Mouse (Mus musculus) right cerebral cortex, postnatal 4 days (tissue): ENCODE data around the gene Nlgn2.

ENCODE experiments used
- DNase-seq: peaks from one replicate; pipeline ENCODE4 v3.0.0-alpha.2; 2022

Nlgn2 gene

DNA sequence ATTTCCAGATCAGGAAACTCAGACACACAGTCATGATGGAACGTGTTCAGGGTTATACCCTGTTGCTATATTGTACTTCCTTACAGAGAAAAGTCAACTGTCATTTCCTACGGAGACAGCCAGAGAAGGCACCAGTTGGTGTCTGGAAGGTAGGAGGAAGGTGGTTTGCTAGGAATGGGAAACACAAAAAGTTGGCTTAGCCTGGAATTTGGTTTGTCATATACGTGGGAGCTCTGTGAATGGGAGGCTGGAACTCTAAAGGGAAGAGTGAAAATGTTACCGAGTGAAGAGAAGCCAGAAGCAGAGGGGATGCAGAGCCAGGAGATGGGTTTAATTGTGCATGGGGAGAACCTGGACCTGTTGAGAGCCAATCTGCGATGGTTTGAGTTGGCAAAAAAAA lies 46.2 kb downstream of the Nlgn2 start:
- no peak for DNase-seq

- DNase-seq: no peak
Observed at GRCm38 (mm10) chr11:69789431-69789830, 48.2 kb downstream of the Nlgn2 start.

DNA sequence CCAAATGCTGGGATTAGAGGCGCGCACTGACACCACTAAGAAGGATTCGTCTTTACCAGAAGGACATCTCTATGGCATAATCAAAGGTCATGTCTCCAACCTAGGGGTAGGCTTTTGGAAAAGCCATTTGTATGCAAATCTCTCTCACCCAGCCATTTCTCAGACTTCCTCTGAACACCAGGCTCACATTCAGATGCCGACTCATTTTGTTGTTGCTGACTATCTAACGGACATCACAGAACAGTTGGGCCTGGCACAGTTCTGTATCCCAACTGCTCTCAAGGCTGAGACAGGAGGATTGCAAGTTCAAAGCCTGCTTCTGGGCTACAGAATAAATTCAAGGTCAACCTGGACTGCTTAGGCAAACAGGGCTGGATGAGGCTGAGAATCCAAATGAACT lies 50.3 kb downstream of the Nlgn2 start:
- DNase-seq: no peak

GRCm38 (mm10) chr11:69784793-69785272 lies 52.8 kb downstream of the Nlgn2 start:
- DNase-seq: no peak

DNA sequence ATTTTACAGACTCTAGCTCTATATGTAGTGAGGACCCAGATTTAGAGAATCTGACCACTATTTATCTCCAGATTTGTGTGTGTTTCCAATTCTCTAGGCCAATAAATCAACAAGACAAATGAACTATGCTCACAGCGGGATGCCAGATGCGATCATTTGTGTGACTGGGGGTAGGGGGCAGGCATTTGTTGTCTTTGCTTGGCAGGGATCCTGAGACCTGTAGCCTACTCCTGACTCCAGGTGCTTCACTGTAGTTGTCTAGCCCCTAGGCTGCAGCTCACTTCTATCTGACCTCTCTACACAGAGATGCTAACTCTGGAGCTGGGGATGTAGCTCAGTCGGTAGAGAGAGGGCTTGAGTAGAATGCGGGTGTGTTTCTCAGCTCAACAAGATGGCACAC lies 55.8 kb downstream of the Nlgn2 start:
- no peak for DNase-seq

GRCm38 (mm10) chr11:69778985-69779384 lies 58.6 kb downstream of the Nlgn2 start:
- DNase-seq: no peak

DNA sequence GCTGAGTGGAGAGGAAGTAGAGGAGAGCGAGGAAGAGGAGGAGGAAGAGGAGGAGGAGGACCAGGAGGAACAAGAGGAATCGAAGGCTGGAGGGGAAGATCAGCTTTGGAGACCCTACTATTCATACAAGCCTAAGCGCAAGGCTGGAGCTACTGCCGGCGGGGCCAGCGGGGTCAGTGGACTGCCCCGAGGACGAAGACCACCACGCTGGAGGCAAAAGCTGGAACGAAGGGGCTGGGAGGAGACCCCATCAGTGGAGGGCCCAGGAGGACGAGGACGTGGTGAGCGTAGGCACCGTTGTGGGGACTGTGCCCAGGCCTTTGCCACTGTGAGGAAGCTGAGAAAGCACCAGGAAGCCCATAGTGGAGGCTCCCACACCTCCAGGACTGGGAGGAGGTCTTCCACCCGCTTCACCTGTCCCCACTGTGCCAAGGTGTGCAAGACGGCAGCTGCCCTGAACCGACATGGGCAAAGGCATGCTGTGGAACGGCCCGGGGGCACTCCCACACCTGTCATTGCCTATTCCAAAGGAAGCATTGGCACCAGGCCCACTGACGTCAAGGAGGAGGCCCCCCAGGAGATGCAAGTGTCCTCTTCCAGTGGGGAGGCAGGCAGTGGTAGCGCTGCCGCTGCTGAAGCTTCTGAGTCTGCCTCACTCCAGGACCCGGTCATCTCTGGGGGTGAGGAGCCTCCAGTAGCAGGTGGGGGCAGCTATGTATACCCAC lies 59.2 kb downstream of the Nlgn2 start:
- DNase-seq: no peak

DNA sequence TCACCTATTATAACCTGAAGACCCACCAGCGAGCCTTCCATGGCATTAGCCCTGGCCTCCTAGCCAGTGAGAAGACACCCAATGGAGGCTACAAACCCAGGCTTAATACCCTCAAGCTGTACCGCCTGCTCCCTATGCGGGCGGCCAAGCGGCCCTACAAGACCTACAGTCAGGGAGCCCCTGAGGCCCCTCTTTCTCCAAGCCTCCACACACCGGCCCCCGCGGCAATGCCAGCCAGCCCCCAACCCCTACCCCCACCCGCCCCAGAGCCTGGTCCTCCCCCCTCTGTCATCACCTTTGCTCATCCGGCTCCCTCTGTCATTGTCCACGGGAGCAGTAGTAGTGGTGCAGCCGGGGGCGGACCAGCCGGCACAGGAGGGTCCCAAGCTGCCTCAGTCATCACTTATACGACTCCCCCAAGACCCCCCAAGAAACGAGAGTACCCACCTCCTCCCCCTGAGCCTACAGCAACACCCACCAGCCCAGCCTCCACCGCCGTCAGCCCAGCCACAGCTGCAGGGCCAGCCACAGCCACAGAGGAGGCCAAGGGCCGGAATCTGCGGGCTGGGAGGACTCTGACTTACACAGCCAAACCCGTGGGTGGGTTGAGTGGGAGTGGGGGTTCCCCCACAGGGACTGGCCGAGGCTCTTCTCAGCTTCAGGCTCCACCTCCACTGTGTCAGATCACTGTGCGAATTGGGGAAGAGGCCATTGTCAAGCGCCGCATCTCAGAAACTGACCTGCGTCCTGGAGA lies 59.9 kb downstream of the Nlgn2 start:
- DNase-seq: no peak

DNA sequence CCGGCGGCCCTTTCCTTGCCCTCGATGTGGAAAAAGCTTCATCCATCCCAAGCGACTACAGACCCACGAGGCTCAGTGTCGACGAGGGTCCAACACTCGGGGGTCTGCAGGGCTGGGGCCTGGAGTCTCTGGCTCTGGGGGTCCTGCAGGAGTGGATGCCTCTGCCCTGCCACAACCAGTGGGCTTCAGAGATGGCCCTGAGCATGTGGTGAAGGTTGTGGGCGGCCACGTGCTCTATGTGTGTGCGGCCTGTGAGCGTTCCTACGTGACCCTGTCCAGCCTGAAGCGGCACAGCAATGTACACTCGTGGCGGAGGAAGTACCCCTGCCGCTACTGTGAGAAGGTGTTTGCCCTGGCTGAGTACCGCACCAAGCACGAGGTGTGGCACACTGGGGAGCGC lies 61.1 kb downstream of the Nlgn2 start:
- DNase-seq: no peak

GRCm38 (mm10) chr11:69775716-69776115 lies 61.9 kb downstream of the Nlgn2 start:
- no peak for DNase-seq

- DNase-seq: no peak
Observed at GRCm38 (mm10) chr11:69774961-69775360, 62.6 kb downstream of the Nlgn2 start.
